Mouse (Mus musculus) forebrain, embryonic 16.5 days (tissue): ENCODE data around the gene Hsd17b14. TPM values are rescaled to one million over a fixed set of nuclear protein-coding genes. Genes with fewer than 3 reads are reported as not detected.
A peak's percentile ranks its signal among the peaks of the same experiment; 100 is the strongest.
"Not testable (repeated sequence)": the region's sequence is repeated elsewhere in the genome, so short reads cannot be mapped to it uniquely, and the experiment has no call there.

ENCODE experiments used
- ATAC-seq: fragments of 200-750 bp; cut with Nextera tagmentation; 2 replicates; pipeline ENCODE4 v1.8.0; 2017; ENCODE audit warnings: mild to moderate bottlenecking, moderate library complexity
- H3K27ac ChIP-seq: fragments of 300-500 bp; sonication (generic); 2 replicates; pipeline ENCODE4 v1.5.1; 2014; ENCODE audit warnings: low read length, control low read depth
- H3K27me3 ChIP-seq: fragments of 300-500 bp; sonication (generic); replicated peaks from 2 replicates; pipeline ENCODE4 v1.6.1; 2014; ENCODE audit warnings: low read length; ENCODE audit not compliant: control insufficient read depth, insufficient read depth
- H3K36me3 ChIP-seq: fragments of 300-500 bp; sonication (generic); 2 replicates; pipeline ENCODE4 v1.6.1; 2014; ENCODE audit not compliant: control insufficient read depth, insufficient read depth
- H3K4me1 ChIP-seq: fragments of 300-500 bp; sonication (generic); replicated peaks from 2 replicates; pipeline ENCODE4 v1.6.1; 2014; ENCODE audit warnings: low read length; ENCODE audit not compliant: control insufficient read depth, insufficient read depth
- H3K4me2 ChIP-seq: fragments of 300-500 bp; sonication (generic); 2 replicates; pipeline ENCODE4 v1.6.1; 2014; ENCODE audit warnings: mild to moderate bottlenecking, low read length, control low read depth
- H3K4me3 ChIP-seq: fragments of 300-500 bp; sonication (generic); replicated peaks from 2 replicates; pipeline ENCODE4 v1.5.1; 2014; ENCODE audit warnings: mild to moderate bottlenecking, low read length, control low read depth
- H3K9ac ChIP-seq: fragments of 300-500 bp; sonication (generic); replicated peaks from 2 replicates; pipeline ENCODE4 v1.6.1; 2014; ENCODE audit warnings: low read depth, low read length, control low read depth
- H3K9me3 ChIP-seq: fragments of 300-500 bp; sonication (generic); 2 replicates; pipeline ENCODE4 v1.6.1; 2016; ENCODE audit warnings: low read length; ENCODE audit not compliant: control insufficient read depth
- WGBS: fragments of 180-500 bp; shearing (Covaris S2); extraction: QIAGEN DNeasy Blood & Tissue Kit; methylation state at CpG from one replicate; pipeline ENCODE4 v1.1.7; 2014; 5-methylcytosine and 5-hydroxymethylcytosine counted together
- polyA plus RNA-seq: library from polyadenylated mRNA; unstranded; fragments of >200 nt; fragmentation: Nextera tagmentation; extraction: Ambion mirVana; gene quantifications from 2 replicates; pipeline ENCODE4 v1.2.1, GENCODE M21; 2015

Hsd17b14 gene
- polyA plus RNA-seq, 1 experiment from 2014 or later: not detected

GRCm38 (mm10) chr7:45526474-45527120, 28.1 kb upstream of the Hsd17b14 start:
- H3K4me1 ChIP-seq: peaks cover 16% of the 10 kb centered on the region

GRCm38 (mm10) chr7:45527169-45527568, 27.5 kb upstream of the Hsd17b14 start:
- H3K27me3 ChIP-seq, H3K36me3 ChIP-seq, H3K9ac ChIP-seq, ATAC-seq, H3K4me3 ChIP-seq, H3K4me2 ChIP-seq, H3K9me3 ChIP-seq, H3K27ac ChIP-seq: not testable (repeated sequence)
- WGBS: 93% methylated on average over 6 of the region's 6 CpGs
- H3K4me1 ChIP-seq: peaks cover 14% of the 10 kb centered on the region

More at GRCm38 (mm10) chr7:45526474-45527120, 28.1 kb upstream of the Hsd17b14 start:
- no peaks in the 10 kb centered on the region for H3K27me3 ChIP-seq
- 24% methylated on average over 7 of the region's 7 CpGs for WGBS
- H3K27ac ChIP-seq: 0 out of 2 replicates have a peak overlapping the region, but pooled peaks have one; percentile 10
- H3K9me3 ChIP-seq: no peaks in the 10 kb centered on the region
- no peak; the same call in 1 of the 2 replicates for ATAC-seq
- H3K9ac ChIP-seq: peak overlapping the region; percentile 80
- H3K36me3 ChIP-seq: no peaks in the 10 kb centered on the region
- H3K4me3 ChIP-seq: peak overlapping the region; percentile 83
- peak overlapping the region; percentile 89 for H3K4me2 ChIP-seq

- no peak overlapping the region for H3K27ac ChIP-seq
- no peaks in the 10 kb centered on the region; the same call in 1 of the 2 replicates for H3K27me3 ChIP-seq
- H3K4me1 ChIP-seq: peaks cover 12% of the 10 kb centered on the region
- no peaks in the 10 kb centered on the region for H3K9me3 ChIP-seq
- H3K9ac ChIP-seq: no peak overlapping the region
- H3K4me3 ChIP-seq: no peak overlapping the region
- no peak overlapping the region for H3K4me2 ChIP-seq
- no peaks in the 10 kb centered on the region for H3K36me3 ChIP-seq
- 23% methylated on average over 6 of the region's 6 CpGs for WGBS
- no peak for ATAC-seq
Measured at GRCm38 (mm10) chr7:45529461-45529860, 25.2 kb upstream of the Hsd17b14 start.

DNA sequence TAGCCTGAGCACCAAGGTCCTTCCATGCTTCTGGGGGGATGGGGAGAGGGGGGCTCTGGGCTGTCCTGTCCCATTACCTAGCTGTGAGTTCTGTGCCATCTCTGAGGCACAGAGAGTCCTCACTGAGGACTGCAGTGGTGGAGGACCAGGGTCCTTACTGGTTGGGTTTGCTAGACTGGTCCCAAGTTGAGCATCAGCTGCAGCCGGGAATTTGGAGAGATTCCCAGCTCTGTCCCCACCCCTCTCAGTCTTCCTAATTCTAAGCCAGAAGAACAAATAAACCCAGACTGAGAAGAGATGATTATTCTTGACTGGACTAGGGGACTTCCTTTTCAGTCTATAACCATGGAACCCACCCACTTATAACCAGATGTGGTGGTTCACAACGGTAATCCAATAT, 24.1 kb upstream of the Hsd17b14 start:
- no peak for ATAC-seq
- Histone ChIP-seq H3K9me3 (no peaks in the 10 kb centered on the region), H3K9ac (no peak overlapping the region), H3K36me3 (no peaks in the 10 kb centered on the region), H3K27ac (no peak overlapping the region), H3K27me3 (no peaks in the 10 kb centered on the region; the same call in 1 of the 2 replicates), H3K4me3 (no peak overlapping the region), H3K4me1 (peaks cover 4% of the 10 kb centered on the region; the same call in 1 of the 2 replicates), H3K4me2 (no peak overlapping the region)
- WGBS: 63% methylated on average over 2 of the region's 2 CpGs

DNA sequence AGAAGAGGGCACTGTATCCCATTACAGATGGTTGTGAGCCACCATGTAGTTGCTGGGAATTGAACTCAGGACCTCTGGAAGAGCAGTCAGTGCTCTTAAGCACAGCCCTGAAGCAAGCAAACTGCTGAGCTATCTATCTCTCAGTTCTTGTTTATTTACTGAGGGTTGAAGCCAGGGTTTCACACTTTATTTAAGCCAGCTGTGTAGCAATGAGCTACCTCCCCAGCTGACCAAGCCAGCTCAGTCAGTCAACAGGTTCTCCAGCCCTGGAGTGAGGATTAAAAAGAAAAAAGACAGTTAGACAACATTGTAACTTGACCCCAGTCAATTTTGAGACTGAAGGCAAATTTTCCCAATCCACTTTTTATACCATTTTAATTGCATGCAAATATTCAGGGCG, 19.0 kb upstream of the Hsd17b14 start:
- Histone ChIP-seq H3K4me1 (peaks cover 4% of the 10 kb centered on the region), H3K9ac (no peak overlapping the region), H3K27me3 (no peaks in the 10 kb centered on the region; the same call in 1 of the 2 replicates), H3K4me3 (no peak overlapping the region), H3K4me2 (no peak overlapping the region), H3K9me3 (no peaks in the 10 kb centered on the region), H3K27ac (no peak overlapping the region), H3K36me3 (no peaks in the 10 kb centered on the region)
- 80% methylated on average over 1 of the region's 1 CpGs for WGBS
- no peak for ATAC-seq

DNA sequence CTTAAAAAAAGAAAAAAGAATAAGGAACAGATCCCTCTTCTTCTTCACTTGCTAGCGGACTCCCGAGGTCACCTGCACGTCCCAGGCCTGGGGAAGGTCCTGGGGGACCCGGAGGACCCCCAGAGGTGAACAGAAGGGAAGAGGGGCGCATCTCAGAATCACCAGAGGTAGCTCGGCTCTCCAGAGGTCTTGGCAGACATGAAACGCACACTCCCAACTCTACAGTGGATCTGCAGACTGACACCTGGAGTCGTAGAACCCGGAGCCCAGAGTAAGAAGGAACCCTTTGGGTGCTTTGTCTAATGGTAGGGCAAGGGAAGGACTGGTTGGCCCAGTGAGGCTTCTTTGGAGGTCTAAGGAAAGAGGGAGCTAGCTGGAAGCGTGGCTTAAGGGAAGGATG, 17.1 kb upstream of the Hsd17b14 start:
- Histone ChIP-seq H3K36me3 (no peaks in the 10 kb centered on the region), H3K4me1 (peaks cover 4% of the 10 kb centered on the region), H3K4me2 (peak overlapping the region; percentile 81), H3K9ac (peak overlapping the region; percentile 76), H3K4me3 (peak overlapping the region; percentile 63), H3K27me3 (no peaks in the 10 kb centered on the region), H3K27ac (no peak overlapping the region), H3K9me3 (no peaks in the 10 kb centered on the region)
- ATAC-seq: no peak; the same call in 1 of the 2 replicates
- WGBS: 74% methylated on average over 10 of the region's 10 CpGs

DNA sequence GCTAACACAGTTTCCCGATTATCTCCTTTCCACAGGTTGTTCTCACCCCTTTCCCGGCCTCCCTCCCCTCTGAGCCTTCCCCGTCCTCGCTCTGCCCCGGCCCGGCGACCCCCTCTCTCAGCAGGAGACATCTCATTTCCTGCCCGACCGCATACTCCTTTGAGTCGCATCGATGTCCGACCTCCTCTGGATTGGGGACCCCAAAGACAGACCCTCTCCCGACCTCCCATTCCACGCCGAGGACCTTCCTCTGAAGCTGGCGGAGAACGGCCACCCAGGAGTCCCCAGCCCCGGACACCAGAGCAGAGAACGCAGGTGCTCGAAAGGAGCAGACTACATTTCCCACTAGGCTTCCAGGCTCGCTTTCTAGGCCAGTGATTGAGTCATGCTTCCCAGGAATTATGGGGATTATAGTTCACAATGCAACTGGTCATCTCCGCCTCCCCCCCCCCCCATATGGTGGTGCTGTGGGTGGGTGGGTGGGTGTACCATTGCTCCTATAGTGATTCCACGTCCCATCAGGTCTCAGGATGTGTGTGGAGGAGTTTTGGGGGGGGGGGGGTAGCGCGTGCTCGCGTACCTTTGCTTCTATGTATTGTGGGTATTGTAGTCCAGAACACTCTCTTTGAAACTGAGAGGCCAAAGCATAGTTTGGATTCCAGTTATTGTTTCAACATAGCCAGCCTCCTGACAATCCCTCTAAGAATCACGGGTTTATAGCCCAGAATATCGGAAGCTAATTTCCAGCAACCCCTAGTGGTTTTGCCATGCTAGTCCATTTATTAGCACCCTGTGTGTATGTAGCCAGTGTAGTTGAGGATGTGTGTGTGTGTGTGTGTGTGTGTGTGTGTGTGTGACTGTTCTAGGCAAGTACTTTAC, 16.3 kb upstream of the Hsd17b14 start:
- Histone ChIP-seq H3K4me2 (peak overlapping the region; percentile 81), H3K9ac (peak overlapping the region; percentile 76), H3K36me3 (no peaks in the 10 kb centered on the region), H3K27ac (no peak overlapping the region), H3K4me1 (peaks cover 4% of the 10 kb centered on the region), H3K27me3 (no peaks in the 10 kb centered on the region), H3K4me3 (peak overlapping the region; percentile 63), H3K9me3 (no peaks in the 10 kb centered on the region)
- peak; percentile 93 for ATAC-seq
- 1% methylated on average over 28 of the region's 29 CpGs for WGBS

DNA sequence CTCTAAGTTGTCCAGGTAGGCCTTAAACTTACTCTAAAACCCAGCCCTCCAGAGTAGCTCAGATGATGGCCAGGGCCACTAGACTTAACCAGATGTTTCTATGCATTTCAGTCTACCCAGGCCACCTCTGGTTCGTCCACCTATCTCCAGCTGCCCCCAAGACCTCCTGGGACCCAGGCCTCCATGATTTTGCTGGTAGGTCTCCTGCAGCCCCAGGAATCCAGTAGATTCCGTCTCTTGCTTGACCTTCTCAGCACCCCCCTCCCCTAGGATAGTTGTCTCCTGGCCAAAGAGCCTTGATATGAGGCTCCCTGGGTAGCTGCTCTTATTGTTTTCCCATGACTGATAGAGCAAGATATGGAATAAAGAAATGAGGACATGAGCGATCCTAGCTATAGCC, 15.6 kb upstream of the Hsd17b14 start:
- Histone ChIP-seq H3K27ac (no peak overlapping the region), H3K9me3 (no peaks in the 10 kb centered on the region), H3K4me1 (peaks cover 4% of the 10 kb centered on the region), H3K36me3 (no peaks in the 10 kb centered on the region), H3K27me3 (no peaks in the 10 kb centered on the region), H3K4me3 (no peak overlapping the region), H3K9ac (no peak overlapping the region), H3K4me2 (no peak overlapping the region)
- WGBS: 96% methylated on average over 3 of the region's 3 CpGs
- no peak for ATAC-seq

GRCm38 (mm10) chr7:45540213-45540612, 14.5 kb upstream of the Hsd17b14 start:
- no peak overlapping the region for H3K4me3 ChIP-seq
- no peaks in the 10 kb centered on the region for H3K9me3 ChIP-seq
- ATAC-seq: no peak
- H3K4me2 ChIP-seq: no peak overlapping the region
- 84% methylated on average over 2 of the region's 2 CpGs for WGBS
- no peaks in the 10 kb centered on the region for H3K36me3 ChIP-seq
- peaks cover 4% of the 10 kb centered on the region for H3K4me1 ChIP-seq
- no peak overlapping the region for H3K9ac ChIP-seq
- no peaks in the 10 kb centered on the region for H3K27me3 ChIP-seq
- H3K27ac ChIP-seq: no peak overlapping the region
